Comparison of ENCODE assay signal across 15 mouse cellular contexts in the genomic region with DNA sequence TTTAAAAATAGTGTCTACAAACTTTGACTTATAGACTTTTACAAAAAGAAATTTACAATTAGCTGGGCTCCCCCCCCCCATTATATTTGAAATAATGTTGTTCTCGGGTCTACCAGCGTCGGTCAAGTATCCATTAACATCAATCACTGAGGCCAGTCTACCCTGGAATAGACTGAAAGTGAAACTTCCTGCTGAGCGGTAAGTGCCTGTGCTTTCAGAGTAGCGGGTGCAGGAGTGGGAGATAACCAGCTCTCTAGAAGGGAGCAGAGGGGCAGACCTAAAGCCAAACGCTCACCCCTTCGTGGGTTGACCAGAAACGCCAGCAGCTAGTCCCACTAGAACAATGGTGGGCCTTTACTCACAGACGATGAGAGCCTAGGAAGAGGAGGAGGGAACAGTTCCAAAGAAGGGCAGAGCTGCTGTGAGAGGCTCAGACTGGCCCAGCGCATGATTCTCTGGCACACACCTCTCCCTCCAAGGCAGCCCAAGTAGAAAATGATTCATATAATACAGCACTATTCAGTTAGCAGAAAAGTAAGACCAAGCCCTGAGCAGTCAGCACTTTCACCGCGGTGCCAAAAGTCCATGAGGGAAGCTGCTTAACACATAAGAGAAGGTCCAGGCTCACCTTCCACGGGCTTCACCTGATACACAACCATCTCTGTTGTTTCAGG. TPM values are rescaled to one million over a fixed set of nuclear protein-coding genes. Genes with fewer than 3 reads are reported as not detected.
DNase-seq lines count a peak whose midpoint lies in the region; ATAC-seq and TF ChIP-seq lines count a peak whose summit lies in the region.
"Had no signal": no experiment of that assay in that cellular context is flagged by ENCODE, and none has a peak within 500 bp of the region (broad histone marks: within the 10 kb centered on the region; RNA-seq: fewer than 3 reads in every experiment).

No protein-coding gene starts in this region.

- WGBS in heart, embryonic 12.5 days, result 46% methylated on average over 13 of the region's 13 CpGs
- WGBS in lung, embryonic 16.5 days, result 46% methylated on average over 13 of the region's 13 CpGs
- 22% methylated on average over 13 of the region's 13 CpGs for WGBS in small intestine, adult 2 months

- peak overlapping the region; percentile 37 for H3K4me2 ChIP-seq in heart, embryonic 12.5 days
- peak overlapping the region; percentile 29 for H3K4me2 ChIP-seq in lung, embryonic 16.5 days (ENCODE audit: low read depth, low read length)
- H3K4me2 ChIP-seq: lung, embryonic 14.5 days had no signal

- TF ChIP-seq POLR2A in small intestine, adult 2 months (IDR thresholded peaks at IDR 0.05; ENCODE audit: low read depth, low read length), result no peak

- no peaks in the 10 kb centered on the region for H3K9me3 ChIP-seq in heart, embryonic 12.5 days (replicated peaks)
- no peaks in the 10 kb centered on the region for H3K9me3 ChIP-seq in lung, embryonic 16.5 days (ENCODE audit: control insufficient read depth, low read length)

- no peak overlapping the region for H3K4me3 ChIP-seq in heart, embryonic 12.5 days
- H3K4me3 ChIP-seq in lung, embryonic 16.5 days (ENCODE audit: low read length), result peak overlapping the region; percentile 13; the same call in 1 of the 2 replicates
- H3K4me3 ChIP-seq in small intestine, adult 2 months (ENCODE audit: low read depth, low read length), result peak overlapping the region; percentile 66

- TF ChIP-seq CTCF in small intestine, adult 2 months (IDR thresholded peaks at IDR 0.05; ENCODE audit: extremely low read depth, insufficient read length, insufficient replicate concordance, low read depth, low read length), result no peak

- intact Hi-C loops in heart, postnatal 25 days (cut with DNase I), result no loop called here

- no peak overlapping the region for H3K9ac ChIP-seq in heart, embryonic 12.5 days
- H3K9ac ChIP-seq in lung, embryonic 16.5 days (ENCODE audit: low read length), result no peak overlapping the region
- H3K9ac ChIP-seq: lung, embryonic 14.5 days had no signal

- no peaks in the 10 kb centered on the region for H3K4me1 ChIP-seq in heart, embryonic 12.5 days (replicated peaks)
- H3K4me1 ChIP-seq in lung, embryonic 16.5 days (replicated peaks; ENCODE audit: control insufficient read depth, insufficient read depth, low read length), result 0 out of 2 replicates have a peak, but pooled peaks cover 4% of the 10 kb centered on the region
- peaks cover 17% of the 10 kb centered on the region for H3K4me1 ChIP-seq in small intestine, adult 2 months (ENCODE audit: control insufficient read depth, insufficient read depth, insufficient read length, low read length)

- H3K36me3 ChIP-seq in heart, embryonic 12.5 days, result no peaks in the 10 kb centered on the region
- no peaks in the 10 kb centered on the region for H3K36me3 ChIP-seq in lung, embryonic 16.5 days (ENCODE audit: control insufficient read depth, insufficient read depth, low read length)
- H3K36me3 ChIP-seq in small intestine, adult 2 months (ENCODE audit: control insufficient read depth, insufficient read depth, low read length), result no peaks in the 10 kb centered on the region

- DNase-seq in heart, postnatal 25 days (ENCODE audit: low spot score), result no peak
- no peak for DNase-seq in lung, postnatal 10 days
- peak; percentile 41 for DNase-seq in induced T-regulatory cell, adult 2 months (ENCODE audit: low read depth)
- DNase-seq in testis, postnatal 10 days (ENCODE audit: low spot score), result no peak
- DNase-seq in spleen, postnatal 14 days (ENCODE audit: low spot score in 2 of 2), result no peak
- DNase-seq: cerebellum, postnatal 25 days; left cerebral cortex, postnatal 4 days had no signal

- ATAC-seq in heart, embryonic 12.5 days (ENCODE audit: insufficient number of reproducible peaks, low FRiP score), result no peak
- no peak for ATAC-seq in lung, embryonic 16.5 days (ENCODE audit: low read depth)
- ATAC-seq: forebrain, embryonic 16.5 days had no signal

- H3K27me3 ChIP-seq in heart, embryonic 12.5 days (replicated peaks), result no peaks in the 10 kb centered on the region
- H3K27me3 ChIP-seq in lung, embryonic 16.5 days (ENCODE audit: control insufficient read depth, insufficient read depth, low read depth, low read length), result no peaks in the 10 kb centered on the region
- no peaks in the 10 kb centered on the region for H3K27me3 ChIP-seq in small intestine, adult 2 months (ENCODE audit: control insufficient read depth, insufficient read depth, low read length)

- no peak overlapping the region for H3K27ac ChIP-seq in heart, embryonic 12.5 days (ENCODE audit: poor library complexity, severe bottlenecking)
- no peak overlapping the region for H3K27ac ChIP-seq in lung, embryonic 16.5 days (ENCODE audit: low read length)
- H3K27ac ChIP-seq in small intestine, adult 2 months (ENCODE audit: insufficient read depth, low read depth, low read length), result peak overlapping the region; percentile 97

RNA-seq across cellular contexts. Expression of a gene that starts 9.9 kb away (rescaled TPM):
- 5.6 and 6.0 TPM in 2 replicates for polyA plus RNA-seq in heart, embryonic 12.5 days (2016; fragmentation: Nextera tagmentation; extraction: Ambion mirVana)
- total RNA-seq in heart, postnatal 25 days (2021), result 1 to 10 TPM; 3.3 to 4.0 TPM
- 4.4 and 4.6 TPM in 2 replicates for polyA plus RNA-seq in lung, embryonic 16.5 days (2015; fragmentation: Nextera tagmentation; extraction: Ambion mirVana)
- 0.43 and 0.52 TPM in 2 replicates for polyA plus RNA-seq in small intestine, adult 2 months (2012; rRNA removed)

RNA-seq across cellular contexts. Expression of a gene that starts 17.8 kb away (rescaled TPM):
- polyA plus RNA-seq in heart, embryonic 12.5 days (2016; fragmentation: Nextera tagmentation; extraction: Ambion mirVana), result not detected in 2 replicates
- total RNA-seq in heart, postnatal 25 days (2021), result not detected
- polyA plus RNA-seq in lung, embryonic 16.5 days (2015; fragmentation: Nextera tagmentation; extraction: Ambion mirVana), result not detected in 2 replicates
- polyA plus RNA-seq in small intestine, adult 2 months (2012; rRNA removed), result 6.4 and 21.7 TPM in 2 replicates
- total RNA-seq: midbrain, postnatal 0 days had no signal
- polyA plus RNA-seq: embryonic facial prominence, embryonic 14.5 days; forebrain, embryonic 16.5 days; lung, embryonic 14.5 days; midbrain, postnatal 0 days; testis, adult 2 months had no signal

RNA-seq across cellular contexts. Expression of a gene that starts 51.0 kb away (rescaled TPM):
- polyA plus RNA-seq in heart, embryonic 12.5 days (2016; fragmentation: Nextera tagmentation; extraction: Ambion mirVana), result 0.55 and 0.74 TPM in 2 replicates
- 1 to 10 TPM; 4.0 to 5.7 TPM for total RNA-seq in heart, postnatal 25 days (2021)
- polyA plus RNA-seq in lung, embryonic 16.5 days (2015; fragmentation: Nextera tagmentation; extraction: Ambion mirVana), result 0.40 and 0.48 TPM in 2 replicates
- polyA plus RNA-seq in small intestine, adult 2 months (2012; rRNA removed), result 8.2 and 13.3 TPM in 2 replicates
- total RNA-seq: left cerebral cortex, postnatal 4 days; midbrain, postnatal 0 days had no signal
- polyA plus RNA-seq: forebrain, embryonic 16.5 days; midbrain, postnatal 0 days had no signal
